Mouse (Mus musculus) heart, embryonic 15.5 days (tissue): ENCODE data around the gene Tsc22d1. TPM values are rescaled to one million over a fixed set of nuclear protein-coding genes. Genes with fewer than 3 reads are reported as not detected.

ENCODE experiments used
- ATAC-seq: fragments of 200-750 bp; cut with Nextera tagmentation; replicated peaks from 2 replicates; pipeline ENCODE4 v1.8.0; 2017; ENCODE audit warnings: low read depth, moderate TSS enrichment; ENCODE audit not compliant: insufficient number of reproducible peaks, insufficient read depth, low FRiP score
- H3K27ac ChIP-seq: fragments of 300-500 bp; sonication (generic); 2 replicates; pipeline ENCODE4 v1.5.1; 2015; ENCODE audit warnings: mild to moderate bottlenecking, inconsistent platforms
- H3K27me3 ChIP-seq: fragments of 300-500 bp; sonication (generic); 2 replicates; pipeline ENCODE4 v1.6.1; 2015; ENCODE audit warnings: inconsistent platforms
- H3K36me3 ChIP-seq: fragments of 300-500 bp; sonication (generic); 2 replicates; pipeline ENCODE4 v1.6.1; 2015; ENCODE audit warnings: mild to moderate bottlenecking, inconsistent platforms
- H3K4me1 ChIP-seq: fragments of 300-500 bp; sonication (generic); replicated peaks from 2 replicates; pipeline ENCODE4 v1.6.1; 2015; ENCODE audit warnings: inconsistent platforms
- H3K4me2 ChIP-seq: fragments of 300-500 bp; sonication (generic); 2 replicates; pipeline ENCODE4 v1.6.1; 2015; ENCODE audit warnings: inconsistent platforms, mild to moderate bottlenecking, moderate library complexity
- H3K4me3 ChIP-seq: fragments of 300-500 bp; sonication (generic); 2 replicates; pipeline ENCODE4 v1.5.1; 2015; ENCODE audit warnings: mild to moderate bottlenecking, inconsistent platforms
- H3K9ac ChIP-seq: fragments of 300-500 bp; sonication (generic); 2 replicates; pipeline ENCODE4 v1.6.1; 2015; ENCODE audit warnings: mild to moderate bottlenecking, inconsistent platforms
- H3K9me3 ChIP-seq: fragments of 300-500 bp; sonication (generic); replicated peaks from 2 replicates; pipeline ENCODE4 v1.6.1; 2016; ENCODE audit warnings: inconsistent platforms
- WGBS: fragments of 180-500 bp; shearing (Covaris S2); methylation state at CpG from one replicate; pipeline ENCODE4 v1.1.7; 2015; ENCODE audit warnings: mixed read lengths; 5-methylcytosine and 5-hydroxymethylcytosine counted together
- polyA plus RNA-seq: library from polyadenylated mRNA; unstranded; fragments of >200 nt; fragmentation: Nextera tagmentation; extraction: Ambion mirVana; gene quantifications from 2 replicates; pipeline ENCODE4 v1.2.1, GENCODE M21; 2015

The Tsc22d1 gene
- polyA plus RNA-seq, 1 experiment from 2014 or later: 266 TPM

DNA sequence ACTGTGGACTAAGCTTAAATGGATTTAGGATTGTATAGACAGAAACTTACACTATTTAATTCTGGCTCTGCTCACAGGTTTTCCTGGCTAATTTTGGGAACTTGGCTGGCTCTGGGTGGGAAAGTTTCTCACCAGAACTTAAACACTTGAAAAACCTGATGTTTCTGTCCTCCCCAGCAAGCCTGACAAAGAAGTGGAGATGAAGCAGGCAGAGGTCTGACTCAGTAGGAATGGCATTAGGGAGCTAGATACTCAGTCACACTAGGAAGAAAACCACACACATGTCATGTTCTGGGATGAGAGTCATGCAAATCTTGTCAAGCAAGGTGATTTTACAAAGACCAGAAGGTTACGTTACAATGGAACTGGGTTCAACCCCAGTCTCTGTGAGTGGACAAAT lies 120.3 kb downstream of the Tsc22d1 start:
- Histone ChIP-seq H3K9ac (no peak overlapping the region), H3K4me2 (no peak overlapping the region), H3K27ac (no peak overlapping the region), H3K36me3 (no peaks in the 10 kb centered on the region), H3K9me3 (no peaks in the 10 kb centered on the region), H3K27me3 (no peaks in the 10 kb centered on the region), H3K4me1 (peaks cover 15% of the 10 kb centered on the region), H3K4me3 (no peak overlapping the region)
- ATAC-seq: no peak
- WGBS: 91% methylated on average over 1 of the region's 1 CpGs

DNA sequence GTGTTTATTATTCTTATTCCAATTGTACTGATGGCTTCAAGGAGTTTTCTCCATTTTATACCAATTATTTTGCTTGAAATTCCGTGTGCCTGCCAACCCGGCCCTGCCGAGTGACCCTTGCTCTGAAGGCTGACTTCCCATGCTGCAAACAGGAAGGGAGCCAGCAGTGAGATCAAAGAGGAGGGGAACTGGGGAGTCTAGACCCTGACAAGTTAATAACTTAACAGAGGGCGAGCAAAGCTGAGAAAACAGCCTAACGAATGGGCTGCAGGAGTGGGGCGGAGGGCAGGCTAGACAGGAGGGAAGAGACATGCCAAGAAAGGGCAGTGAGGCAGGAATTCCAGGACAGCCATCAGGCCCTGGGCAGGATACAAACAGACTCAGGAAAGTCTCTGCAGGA lies 122.2 kb downstream of the Tsc22d1 start:
- Histone ChIP-seq H3K27me3 (no peaks in the 10 kb centered on the region), H3K4me2 (no peak overlapping the region), H3K36me3 (no peaks in the 10 kb centered on the region), H3K9ac (no peak overlapping the region), H3K27ac (0 out of 2 replicates have a peak overlapping the region, but pooled peaks have one; percentile 3), H3K4me3 (no peak overlapping the region), H3K4me1 (peaks cover 25% of the 10 kb centered on the region), H3K9me3 (no peaks in the 10 kb centered on the region)
- WGBS: 31% methylated on average over 6 of the region's 6 CpGs
- ATAC-seq: no peak

DNA sequence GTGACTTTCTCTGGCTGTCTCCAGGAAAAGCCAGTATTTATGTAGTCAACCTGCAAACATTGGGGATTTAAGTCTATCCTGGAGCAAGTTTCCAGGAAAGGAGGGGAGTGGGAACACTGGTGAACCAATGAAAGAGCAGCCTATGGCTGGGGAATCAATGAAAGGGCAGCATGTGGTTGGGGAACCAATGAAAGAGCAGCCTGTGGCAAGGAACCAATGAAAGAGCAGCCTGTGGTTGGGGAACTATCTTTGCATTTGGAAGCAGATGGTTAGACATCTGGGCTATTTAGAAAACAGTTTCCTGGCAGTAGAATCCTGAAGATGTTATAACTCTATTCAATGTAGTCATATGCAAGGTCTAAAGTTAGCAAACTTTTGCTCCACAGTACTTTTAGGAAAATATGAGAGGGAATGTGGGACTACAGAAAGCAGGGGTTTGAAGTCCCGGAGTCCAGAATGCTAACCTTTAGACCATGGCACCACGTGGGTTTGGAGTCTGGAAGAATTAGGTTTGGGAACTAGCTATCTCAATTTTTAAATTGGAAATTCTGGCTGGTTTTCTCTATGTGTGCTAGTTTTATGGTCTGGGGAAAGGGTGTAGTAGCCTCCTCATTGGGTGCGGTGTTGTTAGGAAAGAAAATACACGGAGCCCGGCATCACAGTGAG lies 125.4 kb downstream of the Tsc22d1 start:
- no peak overlapping the region for H3K9ac ChIP-seq
- no peaks in the 10 kb centered on the region for H3K27me3 ChIP-seq
- ATAC-seq: no peak
- no peaks in the 10 kb centered on the region for H3K36me3 ChIP-seq
- H3K4me2 ChIP-seq: no peak overlapping the region
- WGBS: 91% methylated on average over 5 of the region's 5 CpGs
- no peak overlapping the region for H3K4me3 ChIP-seq
- no peak overlapping the region for H3K27ac ChIP-seq
- H3K9me3 ChIP-seq: no peaks in the 10 kb centered on the region
- H3K4me1 ChIP-seq: peaks cover 15% of the 10 kb centered on the region

DNA sequence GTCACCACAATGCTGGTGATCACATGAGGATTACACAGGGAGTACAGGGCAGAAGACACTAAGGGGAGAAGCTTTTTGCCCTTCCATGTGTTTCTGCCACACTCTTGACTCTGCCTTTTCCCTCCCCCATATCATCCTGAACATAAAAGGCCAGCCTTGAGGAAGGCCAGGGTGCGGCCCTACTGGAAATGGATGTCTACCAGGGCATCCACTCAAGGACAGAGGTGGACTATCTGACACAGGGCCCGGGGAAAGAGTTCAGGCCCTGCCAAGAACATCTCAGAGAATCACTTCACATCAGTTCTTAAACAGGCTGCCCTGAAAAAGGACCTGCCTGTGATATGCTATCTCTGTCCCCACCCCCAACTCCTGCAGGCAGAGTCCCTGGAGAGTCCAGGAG lies 126.6 kb downstream of the Tsc22d1 start:
- Histone ChIP-seq H3K27me3 (no peaks in the 10 kb centered on the region), H3K4me2 (no peak overlapping the region), H3K4me3 (no peak overlapping the region), H3K9ac (no peak overlapping the region), H3K4me1 (peaks cover 15% of the 10 kb centered on the region), H3K36me3 (no peaks in the 10 kb centered on the region), H3K27ac (no peak overlapping the region), H3K9me3 (no peaks in the 10 kb centered on the region)
- ATAC-seq: no peak
- 27% methylated on average over 2 of the region's 2 CpGs for WGBS

DNA sequence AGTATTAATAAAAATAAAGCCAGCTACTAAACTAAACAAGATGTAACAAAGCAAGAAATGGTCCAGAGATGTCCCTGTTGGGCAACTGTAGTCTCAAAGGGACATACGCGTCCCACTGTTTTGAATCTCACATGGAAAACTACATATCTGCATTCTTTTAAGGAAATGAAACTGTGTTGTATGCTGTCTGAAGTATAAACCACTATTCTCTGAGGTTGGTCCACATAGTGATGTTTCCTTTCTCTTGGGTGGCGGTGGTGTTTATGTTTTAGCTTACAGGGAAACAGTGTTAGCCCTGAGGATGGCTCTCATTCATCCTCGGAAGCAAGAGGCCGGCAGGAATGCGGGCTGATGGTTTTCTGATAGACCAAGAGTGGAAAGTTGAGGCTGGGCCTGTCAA lies 129.4 kb downstream of the Tsc22d1 start:
- no peak for ATAC-seq
- H3K27ac ChIP-seq: no peak overlapping the region
- no peak overlapping the region for H3K4me2 ChIP-seq
- H3K36me3 ChIP-seq: no peaks in the 10 kb centered on the region
- WGBS: 72% methylated on average over 6 of the region's 6 CpGs
- H3K9me3 ChIP-seq: no peaks in the 10 kb centered on the region
- no peak overlapping the region for H3K4me3 ChIP-seq
- H3K4me1 ChIP-seq: peaks cover 10% of the 10 kb centered on the region
- H3K9ac ChIP-seq: no peak overlapping the region
- H3K27me3 ChIP-seq: no peaks in the 10 kb centered on the region

DNA sequence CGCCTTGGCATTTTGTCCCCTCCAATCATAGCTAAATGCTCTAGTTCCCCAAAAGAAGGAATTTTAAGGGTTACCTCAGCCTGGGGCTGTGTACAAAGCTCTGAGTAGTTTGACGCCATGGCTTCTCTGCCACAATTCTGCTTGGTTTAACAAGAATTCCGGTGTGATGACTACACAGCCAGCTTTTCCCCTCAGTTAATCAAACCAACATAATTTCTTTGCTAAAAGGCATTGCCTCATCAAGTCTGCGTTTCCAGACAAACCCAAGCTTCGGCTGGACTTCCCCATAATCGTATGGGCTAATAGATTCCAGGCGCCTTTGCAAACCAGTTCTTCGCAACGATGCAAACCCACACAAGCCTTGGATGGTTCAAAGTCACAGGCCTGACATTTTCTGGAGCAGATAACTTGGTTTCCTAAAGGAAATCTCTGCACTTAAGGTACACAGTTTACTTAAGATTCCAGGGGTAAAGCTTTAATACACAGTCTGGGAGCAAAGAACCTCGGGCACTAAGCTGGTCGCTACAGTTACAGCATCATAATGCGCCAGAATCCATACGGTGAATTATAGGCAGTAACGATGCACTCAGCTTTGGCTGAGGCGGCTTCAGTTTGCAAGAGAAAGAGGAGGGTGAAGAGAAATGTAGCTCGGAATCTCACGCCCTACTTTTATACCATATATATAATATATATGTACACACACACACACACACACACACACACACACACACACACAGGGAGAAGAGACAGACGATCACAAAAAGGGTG lies 140.7 kb downstream of the Tsc22d1 start:
- 63% methylated on average over 18 of the region's 18 CpGs for WGBS
- Histone ChIP-seq H3K4me2 (peak overlapping the region; percentile 94), H3K36me3 (no peaks in the 10 kb centered on the region), H3K4me3 (peak overlapping the region; percentile 72), H3K9ac (no peak overlapping the region; the same call in 1 of the 2 replicates), H3K27me3 (no peaks in the 10 kb centered on the region), H3K9me3 (no peaks in the 10 kb centered on the region), H3K4me1 (peaks cover 16% of the 10 kb centered on the region), H3K27ac (peak overlapping the region; percentile 64; the same call in 1 of the 2 replicates)
- no peak for ATAC-seq

DNA sequence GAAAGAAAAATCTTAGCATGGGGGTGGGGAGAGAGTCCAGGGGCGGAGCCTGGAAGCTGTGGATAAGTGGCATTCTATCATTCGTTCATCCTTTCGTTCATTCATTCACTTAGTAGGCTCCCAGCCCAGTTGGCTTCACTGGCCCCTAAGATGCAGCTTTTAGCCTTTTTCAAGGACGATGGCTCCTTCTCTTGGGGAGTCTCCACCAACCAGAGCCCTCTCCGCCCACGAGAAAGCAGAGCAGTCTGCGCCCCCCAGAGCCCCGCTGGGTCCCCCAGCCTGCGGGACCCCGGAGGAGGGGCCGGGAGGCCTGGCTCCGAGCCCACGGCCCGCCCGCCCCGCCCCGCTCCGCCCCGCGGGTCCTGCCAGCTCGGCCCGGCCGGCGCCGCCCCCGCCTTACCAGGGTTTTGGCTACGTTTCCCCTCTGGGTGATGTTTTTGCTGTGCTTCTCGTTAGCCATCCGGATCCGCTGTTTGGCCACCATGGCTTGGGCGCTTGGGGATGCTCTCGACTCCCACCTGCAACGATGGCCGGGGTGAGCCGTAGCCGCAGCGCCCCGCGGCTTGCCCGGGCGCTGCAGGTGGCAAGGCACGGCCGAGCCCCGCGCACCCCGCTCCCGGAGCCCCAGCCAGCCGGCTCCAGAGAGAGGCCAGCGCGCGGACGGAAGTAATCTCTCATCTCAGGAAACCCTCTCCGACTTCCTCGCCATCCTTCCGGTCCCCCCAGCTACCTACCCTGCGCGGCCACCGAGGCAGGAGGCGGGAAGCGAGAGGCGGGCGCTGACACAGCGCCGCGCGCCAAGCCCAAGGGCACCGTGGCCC lies 141.5 kb downstream of the Tsc22d1 start:
- H3K27me3 ChIP-seq: no peaks in the 10 kb centered on the region
- H3K4me3 ChIP-seq: peak overlapping the region; percentile 72
- H3K9me3 ChIP-seq: no peaks in the 10 kb centered on the region
- peak overlapping the region; percentile 64 for H3K27ac ChIP-seq
- WGBS: 1% methylated on average over 66 of the region's 67 CpGs
- H3K9ac ChIP-seq: peak overlapping the region; percentile 65
- H3K4me2 ChIP-seq: peak overlapping the region; percentile 94
- no peaks in the 10 kb centered on the region for H3K36me3 ChIP-seq
- peak; percentile 68 for ATAC-seq
- H3K4me1 ChIP-seq: peaks cover 23% of the 10 kb centered on the region

DNA sequence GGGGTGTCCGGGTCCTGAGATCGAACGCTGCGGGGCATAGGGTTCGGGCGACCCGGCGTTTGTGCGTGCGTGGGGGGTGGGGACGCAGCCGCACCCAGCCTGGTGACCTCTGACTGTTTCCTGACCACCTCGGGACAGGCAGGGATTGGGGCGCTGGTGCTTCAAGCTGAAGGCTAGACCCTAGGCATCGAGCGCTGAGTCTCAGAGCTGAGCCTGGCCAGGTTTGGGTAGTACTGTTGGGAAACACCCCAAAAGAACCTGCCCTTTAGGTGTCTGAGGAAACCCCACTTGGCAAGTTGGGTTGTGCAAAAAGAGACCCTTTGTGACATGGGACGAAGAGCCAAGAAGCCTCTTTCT lies 142.1 kb downstream of the Tsc22d1 start, which contains the start of gene Serp2:
TSS of gene Serp2 (minus strand) at position 38 of the 357 bp plus-strand sequence.
- Histone ChIP-seq H3K4me1 (peaks cover 23% of the 10 kb centered on the region), H3K36me3 (no peaks in the 10 kb centered on the region), H3K9ac (peak within 1 kb of the TSS; percentile 65), H3K4me3 (peak within 1 kb of the TSS; percentile 72), H3K9me3 (no peaks in the 10 kb centered on the region), H3K4me2 (peak within 1 kb of the TSS; percentile 94), H3K27me3 (no peaks in the 10 kb centered on the region), H3K27ac (peak within 1 kb of the TSS; percentile 64)
- WGBS: 12% methylated on average over 17 of the region's 17 CpGs
- 0 out of 2 replicates have a peak, but pooled peaks have one; percentile 18 for ATAC-seq

Other genes starting within 250 kb of the Tsc22d1 start
- 7.1 and 8.2 TPM in 2 replicates for gene Serp2, start 141.9 kb downstream of the Tsc22d1 start, polyA plus RNA-seq